Mouse (Mus musculus) hindbrain, postnatal 0 days (tissue): ENCODE data around the gene Slc12a8. TPM values are rescaled to one million over a fixed set of nuclear protein-coding genes. Genes with fewer than 3 reads are reported as not detected.
A peak's percentile ranks its signal among the peaks of the same experiment; 100 is the strongest.

Source experiments
- ATAC-seq: fragments of 200-750 bp; cut with Nextera tagmentation; 2 replicates; pipeline ENCODE4 v1.8.0; 2017; ENCODE audit warnings: mild to moderate bottlenecking, moderate TSS enrichment, moderate library complexity
- DNase-seq: peaks from one replicate; pipeline ENCODE4 v3.0.0-alpha.2; 2015; ENCODE audit warnings: low spot score
- H3K27ac ChIP-seq: fragments of 300-500 bp; sonication (generic); 2 replicates; pipeline ENCODE4 v1.5.1; 2014; ENCODE audit warnings: mild to moderate bottlenecking
- H3K27me3 ChIP-seq: fragments of 300-500 bp; sonication (generic); 2 replicates; pipeline ENCODE4 v1.6.1; 2014; ENCODE audit warnings: low read length, mixed read lengths; ENCODE audit not compliant: insufficient read depth
- H3K36me3 ChIP-seq: fragments of 300-500 bp; sonication (generic); 2 replicates; pipeline ENCODE4 v1.6.1; 2014; ENCODE audit warnings: low read length, mixed read lengths; ENCODE audit not compliant: insufficient read depth
- H3K4me1 ChIP-seq: fragments of 300-500 bp; sonication (generic); 2 replicates; pipeline ENCODE4 v1.6.1; 2014; ENCODE audit warnings: antibody characterized with exemption, low read length, mixed read lengths; ENCODE audit not compliant: insufficient read depth
- H3K4me2 ChIP-seq: fragments of 300-500 bp; sonication (generic); 2 replicates; pipeline ENCODE4 v1.6.1; 2014; ENCODE audit warnings: low read depth, mild to moderate bottlenecking, low read length, moderate library complexity, mixed read lengths
- H3K4me3 ChIP-seq: fragments of 300-500 bp; sonication (generic); 2 replicates; pipeline ENCODE4 v1.5.1; 2014; ENCODE audit warnings: low read length
- H3K9ac ChIP-seq: fragments of 300-500 bp; sonication (generic); replicated peaks from 2 replicates; pipeline ENCODE4 v1.6.1; 2014; ENCODE audit warnings: mild to moderate bottlenecking, low read length, moderate library complexity, mixed read lengths
- H3K9me3 ChIP-seq: fragments of 300-500 bp; sonication (generic); 2 replicates; pipeline ENCODE4 v1.6.1; 2016; ENCODE audit warnings: low read length, mixed read lengths
- CTCF ChIP-seq: IDR thresholded peaks from 2 replicates; pipeline ENCODE4 v1.5.1; 2016; ENCODE audit warnings: antibody characterized with exemption, control low read depth, low read depth
- WGBS: fragments of 180-500 bp; shearing (Covaris S2); extraction: QIAGEN DNeasy Blood & Tissue Kit; methylation state at CpG from one replicate; pipeline ENCODE4 v1.1.7; 2014; 5-methylcytosine and 5-hydroxymethylcytosine counted together
- polyA plus RNA-seq: library from polyadenylated mRNA; unstranded; fragments of >200 nt; fragmentation: Nextera tagmentation; extraction: Ambion mirVana; gene quantifications from 2 replicates; pipeline ENCODE4 v1.2.1, GENCODE M21; 2015
- total RNA-seq: library from RNA; depleted of rRNA; stranded (reverse); fragments of >200 nt; gene quantifications from 2 replicates; pipeline ENCODE4 v1.2.3, GENCODE M21; 2014

The Slc12a8 gene
- total and polyA plus RNA-seq, 2 experiments from 2014 or later = 1.2 to 1.6 TPM

GRCm38 (mm10) chr16:33581661-33582099, 64.6 kb downstream of the Slc12a8 start:
- 43% methylated on average over 4 of the region's 4 CpGs for WGBS
- peak overlapping the region; percentile 60; the same call in 1 of the 2 replicates for H3K27ac ChIP-seq
- no peaks in the 10 kb centered on the region for H3K36me3 ChIP-seq

GRCm38 (mm10) chr16:33582495-33582894, 65.4 kb downstream of the Slc12a8 start:
- TF ChIP-seq CTCF = no peak
- Histone ChIP-seq H3K4me1 (peaks cover 21% of the 10 kb centered on the region), H3K4me3 (no peak overlapping the region), H3K4me2 (no peak overlapping the region), H3K27ac (no peak overlapping the region), H3K9me3 (no peaks in the 10 kb centered on the region), H3K9ac (no peak overlapping the region), H3K27me3 (no peaks in the 10 kb centered on the region), H3K36me3 (no peaks in the 10 kb centered on the region)
- DNase-seq = no peak
- WGBS = 92% methylated on average over 8 of the region's 8 CpGs
- no peak for ATAC-seq

More at GRCm38 (mm10) chr16:33581661-33582099, 64.6 kb downstream of the Slc12a8 start:
- H3K4me2 ChIP-seq = no peak overlapping the region
- H3K9ac ChIP-seq = no peak overlapping the region
- DNase-seq (no peak), ATAC-seq (no peak)
- H3K27me3 ChIP-seq = no peaks in the 10 kb centered on the region
- H3K4me1 ChIP-seq = peaks cover 21% of the 10 kb centered on the region
- H3K9me3 ChIP-seq = no peaks in the 10 kb centered on the region
- TF ChIP-seq CTCF = no peak
- no peak overlapping the region for H3K4me3 ChIP-seq

DNA sequence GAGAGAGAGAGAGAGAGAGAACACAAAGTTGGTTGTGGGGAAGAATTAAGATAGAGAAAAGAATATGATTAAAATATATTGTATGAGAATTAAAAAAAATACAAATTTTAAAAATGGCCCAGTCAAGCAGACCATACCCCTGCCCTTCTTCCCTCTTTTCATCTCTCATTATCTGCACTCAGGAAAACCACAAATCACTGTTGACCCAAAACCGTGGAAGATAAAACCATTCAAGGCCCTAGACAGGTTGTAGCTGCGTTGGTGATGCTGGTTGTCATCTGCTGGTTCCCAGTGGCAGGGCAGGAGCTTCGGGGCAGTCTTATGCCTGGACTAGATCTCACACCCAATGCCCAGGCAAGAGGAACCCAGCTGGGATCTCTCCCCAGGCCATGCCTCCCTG, 66.2 kb downstream of the Slc12a8 start:
- no peaks in the 10 kb centered on the region for H3K9me3 ChIP-seq
- DNase-seq (no peak), ATAC-seq (no peak)
- H3K9ac ChIP-seq = no peak overlapping the region
- peak overlapping the region; percentile 42; the same call in 1 of the 2 replicates for H3K4me2 ChIP-seq
- no peaks in the 10 kb centered on the region for H3K27me3 ChIP-seq
- H3K27ac ChIP-seq = peak overlapping the region; percentile 73; the same call in 1 of the 2 replicates
- peaks cover 21% of the 10 kb centered on the region for H3K4me1 ChIP-seq
- no peak for TF ChIP-seq CTCF
- H3K36me3 ChIP-seq = no peaks in the 10 kb centered on the region
- 63% methylated on average over 3 of the region's 3 CpGs for WGBS
- no peak overlapping the region for H3K4me3 ChIP-seq

GRCm38 (mm10) chr16:33583881-33584454, 66.8 kb downstream of the Slc12a8 start:
- Histone ChIP-seq H3K27me3 (no peaks in the 10 kb centered on the region), H3K4me2 (peak overlapping the region; percentile 42), H3K36me3 (no peaks in the 10 kb centered on the region), H3K9ac (no peak overlapping the region), H3K4me3 (no peak overlapping the region), H3K4me1 (peaks cover 21% of the 10 kb centered on the region), H3K9me3 (no peaks in the 10 kb centered on the region), H3K27ac (peak overlapping the region; percentile 73)
- TF ChIP-seq CTCF = no peak
- WGBS = 30% methylated on average over 19 of the region's 19 CpGs
- DNase-seq (no peak), ATAC-seq (peak; percentile 18)

- peak overlapping the region; percentile 42 for H3K4me2 ChIP-seq
- H3K9ac ChIP-seq = no peak overlapping the region
- TF ChIP-seq CTCF = no peak
- H3K4me1 ChIP-seq = peaks cover 21% of the 10 kb centered on the region
- no peaks in the 10 kb centered on the region for H3K9me3 ChIP-seq
- WGBS = 23% methylated on average over 13 of the region's 13 CpGs
- ATAC-seq = peak; percentile 55; the same call in 1 of the 2 replicates
- no peaks in the 10 kb centered on the region for H3K36me3 ChIP-seq
- H3K4me3 ChIP-seq = no peak overlapping the region
- DNase-seq = peak; percentile 29
- H3K27me3 ChIP-seq = no peaks in the 10 kb centered on the region
- H3K27ac ChIP-seq = peak overlapping the region; percentile 73
These were observed 67.4 kb downstream of the Slc12a8 start for GRCm38 (mm10) chr16:33584455-33585082.

- WGBS = 21% methylated on average over 4 of the region's 4 CpGs
- Histone ChIP-seq H3K27ac (0 out of 2 replicates have a peak overlapping the region, but pooled peaks have one; percentile 32), H3K4me2 (no peak overlapping the region), H3K4me1 (peaks cover 21% of the 10 kb centered on the region), H3K9ac (no peak overlapping the region), H3K36me3 (no peaks in the 10 kb centered on the region), H3K27me3 (no peaks in the 10 kb centered on the region), H3K4me3 (no peak overlapping the region), H3K9me3 (no peaks in the 10 kb centered on the region)
- no peak for TF ChIP-seq CTCF
- DNase-seq (no peak), ATAC-seq (no peak)
These were observed 67.9 kb downstream of the Slc12a8 start for GRCm38 (mm10) chr16:33585083-33585460.
